Mouse (Mus musculus) ZHBTc4 (cell line): ENCODE results near the gene Maml3.

Experiments used
- DNase-seq: peaks from one replicate; pipeline ENCODE4 v3.0.0-alpha.2; 2011; ENCODE audit warnings: low read depth, low spot score

The Maml3 gene

GRCm38 (mm10) chr3:51787945-51788344 is 316.9 kb downstream of the Maml3 start:
- DNase-seq = peak; percentile 13

- peak; percentile 23 for DNase-seq
These were observed 319.1 kb downstream of the Maml3 start for GRCm38 (mm10) chr3:51785796-51786195.

GRCm38 (mm10) chr3:51782191-51782590 is 322.7 kb downstream of the Maml3 start:
- no peak for DNase-seq

GRCm38 (mm10) chr3:51778738-51779592 is 325.9 kb downstream of the Maml3 start:
- DNase-seq = no peak

- DNase-seq = no peak
These were observed 326.7 kb downstream of the Maml3 start for GRCm38 (mm10) chr3:51778179-51778578.

GRCm38 (mm10) chr3:51776018-51776611 is 328.8 kb downstream of the Maml3 start:
- DNase-seq = no peak

GRCm38 (mm10) chr3:51773587-51773986 is 331.3 kb downstream of the Maml3 start:
- DNase-seq = no peak

- DNase-seq = no peak
These were observed 332.8 kb downstream of the Maml3 start for GRCm38 (mm10) chr3:51771839-51772630.

GRCm38 (mm10) chr3:51769196-51769595 is 335.7 kb downstream of the Maml3 start:
- DNase-seq = no peak

- DNase-seq = no peak
These were observed 339.5 kb downstream of the Maml3 start for GRCm38 (mm10) chr3:51765220-51765923.

- no peak for DNase-seq
These were observed 340.7 kb downstream of the Maml3 start for GRCm38 (mm10) chr3:51764175-51764574.

- DNase-seq = no peak
These were observed 342.0 kb downstream of the Maml3 start for GRCm38 (mm10) chr3:51762900-51763299.

GRCm38 (mm10) chr3:51759534-51759933 is 345.3 kb downstream of the Maml3 start:
- DNase-seq = no peak

- DNase-seq = no peak
These were observed 347.8 kb downstream of the Maml3 start for GRCm38 (mm10) chr3:51757032-51757431.

GRCm38 (mm10) chr3:51756283-51756682 is 348.6 kb downstream of the Maml3 start:
- no peak for DNase-seq

GRCm38 (mm10) chr3:51753262-51753661 is 351.6 kb downstream of the Maml3 start:
- no peak for DNase-seq

- no peak for DNase-seq
These were observed 353.4 kb downstream of the Maml3 start for GRCm38 (mm10) chr3:51751440-51751839.

- peak; percentile 34 for DNase-seq
These were observed 354.9 kb downstream of the Maml3 start for GRCm38 (mm10) chr3:51749812-51750481.

- DNase-seq = no peak
These were observed 355.5 kb downstream of the Maml3 start for GRCm38 (mm10) chr3:51749421-51749811.

- DNase-seq = no peak
These were observed 356.2 kb downstream of the Maml3 start for GRCm38 (mm10) chr3:51748436-51749376.
